Mouse (Mus musculus): ENCODE measurements around the gene Ice1.

DNA sequence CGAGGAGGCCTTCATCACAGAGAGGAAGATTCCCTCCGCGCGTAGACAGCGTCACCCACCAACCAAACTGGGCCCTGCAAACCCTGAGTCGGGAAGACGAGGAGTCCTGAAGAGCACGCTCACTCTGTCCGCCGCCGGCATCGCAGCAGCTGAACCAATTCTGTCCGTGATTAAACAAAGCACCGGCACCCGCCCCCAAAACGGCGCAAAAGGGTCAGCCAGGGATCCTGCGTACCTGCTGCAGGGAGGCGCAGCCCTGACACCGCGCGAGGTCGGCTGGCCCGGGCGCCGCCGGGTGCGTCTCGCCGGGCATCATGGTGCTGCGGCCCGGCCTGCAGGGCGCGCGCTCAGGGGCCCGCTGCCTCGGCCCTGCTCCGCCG lies at the start of gene Ice1:
- TF ChIP-seq MAX (IDR thresholded peaks at IDR 0.05) (no peak), CEBPB (IDR thresholded peaks at IDR 0.05; ENCODE audit: low read depth) (no peak)

All from C2C12 (cell line).